Mouse (Mus musculus): ENCODE data around the gene Ctnna2. TPM values are rescaled to one million over a fixed set of nuclear protein-coding genes. Genes with fewer than 3 reads are reported as not detected.

Ctnna2 gene
- polyA plus RNA-seq, 1 experiment from 2014 or later, result 7.2 TPM

- Histone ChIP-seq H3K27me3 (replicated peaks) (no peaks in the 10 kb centered on the region), H3K9me3 (no peaks in the 10 kb centered on the region), H3K36me3 (no peaks in the 10 kb centered on the region), H3K4me2 (replicated peaks) (no peak overlapping the region), H3K9ac (no peak overlapping the region), H3K4me1 (replicated peaks) (no peaks in the 10 kb centered on the region), H3K4me3 (replicated peaks) (no peak overlapping the region), H3K27ac (no peak overlapping the region)
- no peak for ATAC-seq
- 89% methylated on average over 5 of the region's 5 CpGs for WGBS
Observed at GRCm38 (mm10) chr6:77278794-77279193, 700.7 kb downstream of the Ctnna2 start.

GRCm38 (mm10) chr6:77265163-77265562 lies 714.3 kb downstream of the Ctnna2 start:
- no peaks in the 10 kb centered on the region for H3K4me1 ChIP-seq (replicated peaks)
- 46% methylated on average over 3 of the region's 3 CpGs for WGBS
- no peak overlapping the region for H3K4me2 ChIP-seq (replicated peaks)
- no peaks in the 10 kb centered on the region for H3K9me3 ChIP-seq
- no peak overlapping the region for H3K9ac ChIP-seq
- H3K4me3 ChIP-seq (replicated peaks), result no peak overlapping the region
- H3K27ac ChIP-seq, result no peak overlapping the region
- no peak for ATAC-seq
- H3K36me3 ChIP-seq, result no peaks in the 10 kb centered on the region
- H3K27me3 ChIP-seq (replicated peaks), result no peaks in the 10 kb centered on the region

GRCm38 (mm10) chr6:77257358-77258105 lies 722.0 kb downstream of the Ctnna2 start:
- ATAC-seq, result no peak
- H3K4me2 ChIP-seq (replicated peaks), result no peak overlapping the region

GRCm38 (mm10) chr6:77256348-77256747 lies 723.2 kb downstream of the Ctnna2 start:
- H3K9ac ChIP-seq, result no peak overlapping the region
- H3K27me3 ChIP-seq (replicated peaks), result no peaks in the 10 kb centered on the region
- H3K4me2 ChIP-seq (replicated peaks), result no peak overlapping the region
- no peaks in the 10 kb centered on the region for H3K4me1 ChIP-seq (replicated peaks)
- no peaks in the 10 kb centered on the region for H3K36me3 ChIP-seq
- ATAC-seq, result no peak
- 90% methylated on average over 4 of the region's 4 CpGs for WGBS
- no peaks in the 10 kb centered on the region for H3K9me3 ChIP-seq
- H3K4me3 ChIP-seq (replicated peaks), result no peak overlapping the region
- H3K27ac ChIP-seq, result no peak overlapping the region

More at GRCm38 (mm10) chr6:77257358-77258105, 722.0 kb downstream of the Ctnna2 start:
- Histone ChIP-seq H3K27me3 (replicated peaks) (no peaks in the 10 kb centered on the region), H3K9ac (no peak overlapping the region), H3K27ac (no peak overlapping the region), H3K36me3 (no peaks in the 10 kb centered on the region), H3K4me1 (replicated peaks) (no peaks in the 10 kb centered on the region), H3K9me3 (no peaks in the 10 kb centered on the region), H3K4me3 (replicated peaks) (no peak overlapping the region)
- 32% methylated on average over 7 of the region's 7 CpGs for WGBS

GRCm38 (mm10) chr6:77253480-77253879 lies 726.0 kb downstream of the Ctnna2 start:
- H3K27ac ChIP-seq, result no peak overlapping the region
- H3K9me3 ChIP-seq, result no peaks in the 10 kb centered on the region
- no peak overlapping the region for H3K4me2 ChIP-seq (replicated peaks)
- no peaks in the 10 kb centered on the region for H3K4me1 ChIP-seq (replicated peaks)
- no peak overlapping the region for H3K9ac ChIP-seq
- WGBS, result 82% methylated on average over 5 of the region's 5 CpGs
- no peaks in the 10 kb centered on the region for H3K36me3 ChIP-seq
- H3K27me3 ChIP-seq (replicated peaks), result no peaks in the 10 kb centered on the region
- H3K4me3 ChIP-seq (replicated peaks), result no peak overlapping the region
- ATAC-seq, result no peak

- Histone ChIP-seq H3K27me3 (replicated peaks) (peaks cover 29% of the 10 kb centered on the region), H3K27ac (no peak overlapping the region), H3K9me3 (no peaks in the 10 kb centered on the region), H3K4me1 (replicated peaks) (peaks cover 6% of the 10 kb centered on the region; the same call in 1 of the 2 replicates), H3K9ac (peak overlapping the region; percentile 23; the same call in 1 of the 2 replicates), H3K4me3 (replicated peaks) (peak overlapping the region; percentile 42), H3K4me2 (replicated peaks) (peak overlapping the region; percentile 93), H3K36me3 (no peaks in the 10 kb centered on the region)
- ATAC-seq, result peak; percentile 70
- WGBS, result under 1% methylated on average over 43 of the region's 43 CpGs
Observed at GRCm38 (mm10) chr6:77243541-77244231, 735.8 kb downstream of the Ctnna2 start.

- peaks cover 29% of the 10 kb centered on the region for H3K27me3 ChIP-seq (replicated peaks)
Observed at GRCm38 (mm10) chr6:77242601-77243406, 736.7 kb downstream of the Ctnna2 start, which contains the start of gene Lrrtm1. Gene Lrrtm1, plus strand, starts transcription at chr6:77242689.

GRCm38 (mm10) chr6:77240426-77240825 lies 739.1 kb downstream of the Ctnna2 start:
- Histone ChIP-seq H3K9ac (no peak overlapping the region), H3K4me2 (replicated peaks) (no peak overlapping the region), H3K4me3 (replicated peaks) (no peak overlapping the region), H3K36me3 (no peaks in the 10 kb centered on the region), H3K4me1 (replicated peaks) (peaks cover 6% of the 10 kb centered on the region; the same call in 1 of the 2 replicates), H3K9me3 (no peaks in the 10 kb centered on the region), H3K27me3 (replicated peaks) (peaks cover 26% of the 10 kb centered on the region), H3K27ac (no peak overlapping the region)
- WGBS, result 4% methylated on average over 1 of the region's 1 CpGs
- no peak for ATAC-seq

More at GRCm38 (mm10) chr6:77242601-77243406, 736.7 kb downstream of the Ctnna2 start, which contains the start of gene Lrrtm1:
- Histone ChIP-seq H3K4me2 (replicated peaks) (peak within 1 kb of the TSS; percentile 93), H3K4me3 (replicated peaks) (peak within 1 kb of the TSS; percentile 42), H3K9ac (peak within 1 kb of the TSS; percentile 23), H3K36me3 (no peaks in the 10 kb centered on the region), H3K9me3 (no peaks in the 10 kb centered on the region), H3K27ac (no peak within 1 kb of the TSS), H3K4me1 (replicated peaks) (peaks cover 6% of the 10 kb centered on the region; the same call in 1 of the 2 replicates)
- WGBS, result under 1% methylated on average over 53 of the region's 53 CpGs
- peak; percentile 84 for ATAC-seq

GRCm38 (mm10) chr6:77222849-77223638 lies 756.5 kb downstream of the Ctnna2 start:
- Histone ChIP-seq H3K36me3 (no peaks in the 10 kb centered on the region), H3K27me3 (replicated peaks) (no peaks in the 10 kb centered on the region), H3K4me1 (replicated peaks) (no peaks in the 10 kb centered on the region), H3K4me3 (replicated peaks) (no peak overlapping the region), H3K9ac (no peak overlapping the region), H3K9me3 (no peaks in the 10 kb centered on the region), H3K4me2 (replicated peaks) (no peak overlapping the region), H3K27ac (no peak overlapping the region)
- ATAC-seq, result no peak
- WGBS, result 71% methylated on average over 16 of the region's 16 CpGs

GRCm38 (mm10) chr6:77220776-77221175 lies 758.7 kb downstream of the Ctnna2 start:
- Histone ChIP-seq H3K27ac (no peak overlapping the region), H3K27me3 (replicated peaks) (no peaks in the 10 kb centered on the region), H3K4me3 (replicated peaks) (no peak overlapping the region), H3K9me3 (no peaks in the 10 kb centered on the region), H3K4me1 (replicated peaks) (no peaks in the 10 kb centered on the region), H3K4me2 (replicated peaks) (no peak overlapping the region), H3K36me3 (no peaks in the 10 kb centered on the region), H3K9ac (no peak overlapping the region)
- no peak for ATAC-seq
- WGBS, result 88% methylated on average over 4 of the region's 4 CpGs

GRCm38 (mm10) chr6:77218875-77219274 lies 760.6 kb downstream of the Ctnna2 start:
- Histone ChIP-seq H3K36me3 (no peaks in the 10 kb centered on the region), H3K9ac (no peak overlapping the region), H3K4me3 (replicated peaks) (no peak overlapping the region), H3K4me1 (replicated peaks) (no peaks in the 10 kb centered on the region), H3K27ac (no peak overlapping the region), H3K9me3 (no peaks in the 10 kb centered on the region), H3K27me3 (replicated peaks) (no peaks in the 10 kb centered on the region), H3K4me2 (replicated peaks) (no peak overlapping the region)
- ATAC-seq, result no peak
